Mouse (Mus musculus) C2C12 (cell line): ENCODE data around the gene Dchs1.

Experiments used
- CEBPB ChIP-seq: IDR thresholded peaks from one replicate; pipeline ENCODE4 v1.6.1; 2011; ENCODE audit warnings: low read depth, mild to moderate bottlenecking, control low read depth, moderate library complexity
- CTCF ChIP-seq: IDR thresholded peaks from one replicate; pipeline ENCODE4 v1.5.1; 2011; ENCODE audit not compliant: control insufficient read depth, insufficient read depth, insufficient read length
- FOSL1 ChIP-seq: IDR thresholded peaks from one replicate; pipeline ENCODE4 v1.8.0; 2011; ENCODE audit warnings: mild to moderate bottlenecking, low read length; ENCODE audit not compliant: poor library complexity, insufficient read depth, severe bottlenecking
- MAX ChIP-seq: IDR thresholded peaks from one replicate; pipeline ENCODE4 v1.6.1; 2011; ENCODE audit warnings: mild to moderate bottlenecking, control low read depth
- MYOD1 ChIP-seq: IDR thresholded peaks from one replicate; pipeline ENCODE4 v1.6.1; 2011; ENCODE audit warnings: low read depth; ENCODE audit not compliant: control insufficient read depth, insufficient read length
- MYOG ChIP-seq: IDR thresholded peaks from one replicate; pipeline ENCODE4 v1.6.1; 2011; ENCODE audit not compliant: control insufficient read depth, insufficient read length; ENCODE audit errors: extremely low read depth
- USF1 ChIP-seq: IDR thresholded peaks from one replicate; pipeline ENCODE4 v1.6.1; 2011; ENCODE audit warnings: low read depth, mild to moderate bottlenecking, control low read depth, moderate library complexity

GRCm38 (mm10) chr7:105740089-105740795 is 47.2 kb downstream of the Dchs1 start:
- TF ChIP-seq CTCF (no peak), USF1 (no peak), MAX (no peak), MYOG (no peak), MYOD1 (no peak), FOSL1 (no peak), CEBPB (no peak)
